Mouse (Mus musculus): ENCODE results near the gene Ube4a.

DNA sequence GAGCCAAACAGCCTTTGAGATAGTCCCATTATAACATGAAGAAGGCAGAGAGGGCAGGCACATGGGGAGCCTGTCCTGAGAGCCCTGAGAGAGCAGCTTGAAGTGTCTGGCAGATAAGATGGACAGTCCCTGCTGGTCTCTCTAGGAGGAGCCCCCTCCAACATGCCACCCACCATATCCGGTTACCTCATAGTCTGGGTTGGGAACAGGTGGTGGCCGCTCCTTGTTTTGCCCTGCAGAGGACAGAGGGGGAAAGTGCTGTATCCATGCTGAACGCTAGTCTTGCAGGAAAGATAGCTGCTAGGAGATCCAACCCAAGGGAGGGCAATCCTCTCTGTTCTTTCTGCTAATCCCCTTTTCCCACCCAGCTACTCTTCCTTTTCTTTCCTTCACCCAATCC is 34.8 kb upstream of the Ube4a start:
- TF ChIP-seq CTCF (IDR thresholded peaks at IDR 0.05; ENCODE audit: control insufficient read depth, insufficient read depth, insufficient read length) (no peak), FOSL1 (IDR thresholded peaks at IDR 0.05; ENCODE audit: insufficient read depth, low read length, poor library complexity, severe bottlenecking) (no peak), CEBPB (IDR thresholded peaks at IDR 0.05; ENCODE audit: low read depth) (no peak), MAX (IDR thresholded peaks at IDR 0.05) (no peak)
